Mouse (Mus musculus) G1E-ER4 (cell line): ENCODE data around the gene Nbea. TPM values are rescaled to one million over a fixed set of nuclear protein-coding genes. Genes with fewer than 3 reads are reported as not detected.

Experiments used
- GATA1 ChIP-seq: IDR thresholded peaks from one replicate; pipeline ENCODE4 v1.8.0; 2012; ENCODE audit warnings: low read length, inconsistent platforms
- polyA plus RNA-seq: library from polyadenylated mRNA; stranded (reverse); fragments of >175 nt; gene quantifications from 2 replicates; pipeline ENCODE4 v1.2.3, GENCODE M21; 2012

The Nbea gene
- polyA plus RNA-seq: not detected in 2 replicates

DNA sequence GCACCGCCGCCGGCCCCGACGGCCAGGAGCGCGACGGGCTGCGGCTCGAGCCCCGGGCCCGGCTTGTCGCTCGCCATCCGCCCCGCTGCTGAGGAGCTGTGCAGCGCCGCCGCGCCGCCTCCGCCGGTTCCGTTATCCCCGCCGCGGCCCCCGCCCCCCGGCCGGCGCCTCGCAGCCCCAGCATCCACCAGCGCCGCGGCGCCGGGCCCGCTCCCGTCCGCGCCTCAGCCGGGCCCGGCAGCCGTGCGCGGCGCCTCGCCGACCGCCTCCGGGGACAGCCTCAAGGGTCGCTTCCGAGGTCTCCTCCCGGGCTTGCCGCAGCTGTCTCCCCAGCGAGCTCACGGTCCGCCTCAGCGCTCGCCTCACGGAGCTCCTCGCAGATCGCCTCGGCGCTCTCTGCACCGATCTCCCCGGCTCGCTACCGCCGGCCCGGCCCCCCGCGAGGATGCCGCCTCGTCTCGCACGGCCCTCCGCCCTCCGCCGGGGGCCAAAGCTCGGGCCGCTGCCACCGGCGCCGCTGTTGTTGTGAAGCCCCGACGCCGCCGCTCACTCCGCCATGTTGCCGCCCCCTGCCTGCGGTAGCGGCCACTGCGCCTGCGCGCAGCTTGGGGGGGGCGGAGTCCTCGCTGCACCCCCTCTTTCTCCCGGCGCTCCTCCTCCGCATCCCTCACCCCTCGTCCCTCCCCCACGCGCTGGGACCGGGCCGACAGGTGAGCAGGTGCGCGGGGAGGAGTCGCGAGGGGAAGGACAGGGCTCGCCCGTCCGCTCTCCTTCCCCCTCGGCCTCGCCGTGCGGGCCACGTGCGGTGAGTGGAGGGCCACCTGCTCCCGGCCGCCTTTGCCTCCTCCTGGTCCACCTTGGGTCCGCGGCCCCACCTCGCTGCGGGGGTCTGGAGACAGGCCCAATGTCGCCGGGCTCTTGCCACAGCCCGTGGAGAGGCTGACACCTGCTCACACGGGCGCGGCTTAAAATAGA, at the start of gene Nbea:
Gene Nbea (minus strand): TSS at position 543 of the 975 bp plus-strand sequence.
- no peak for TF ChIP-seq GATA1

- TF ChIP-seq GATA1: no peak
Observed at GRCm38 (mm10) chr3:56229283-56229682, 45.8 kb upstream of the Nbea start.

- no peak for TF ChIP-seq GATA1
Observed at GRCm38 (mm10) chr3:56215989-56216388, 32.5 kb upstream of the Nbea start.

GRCm38 (mm10) chr3:56203968-56204367, 20.5 kb upstream of the Nbea start:
- TF ChIP-seq GATA1: no peak

- TF ChIP-seq GATA1: no peak
Observed at GRCm38 (mm10) chr3:56188238-56188637, 4.7 kb upstream of the Nbea start.

DNA sequence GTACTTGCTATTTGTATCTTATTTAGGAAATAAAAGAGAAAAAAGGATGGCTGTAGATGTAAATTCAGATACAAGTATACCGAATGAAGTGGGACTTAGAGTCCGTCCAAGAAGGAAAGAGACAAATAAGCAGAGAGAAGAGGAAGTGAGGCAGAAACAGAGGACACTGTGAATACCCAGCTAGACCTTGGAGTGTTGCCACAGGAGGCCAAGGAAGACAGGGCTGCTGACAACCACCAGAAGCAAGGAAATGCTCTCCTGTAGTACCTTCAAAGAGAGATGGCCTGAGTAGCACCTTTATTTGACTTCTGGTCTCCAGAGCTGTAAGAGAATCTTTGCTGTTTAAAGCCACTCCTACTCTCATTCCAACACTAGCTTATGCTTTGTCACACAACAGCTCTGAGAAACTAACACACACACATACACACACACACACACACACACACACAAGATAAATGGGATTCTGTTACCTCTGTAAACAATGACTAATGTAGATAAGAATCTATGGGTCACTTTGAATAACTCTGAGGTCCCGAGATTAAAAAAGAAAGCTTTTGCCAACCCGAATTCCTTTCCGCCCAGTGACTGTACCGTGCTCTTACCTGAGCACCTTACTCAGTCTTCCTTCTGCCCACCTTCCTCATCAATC, 3.8 kb upstream of the Nbea start:
- no peak for TF ChIP-seq GATA1

DNA sequence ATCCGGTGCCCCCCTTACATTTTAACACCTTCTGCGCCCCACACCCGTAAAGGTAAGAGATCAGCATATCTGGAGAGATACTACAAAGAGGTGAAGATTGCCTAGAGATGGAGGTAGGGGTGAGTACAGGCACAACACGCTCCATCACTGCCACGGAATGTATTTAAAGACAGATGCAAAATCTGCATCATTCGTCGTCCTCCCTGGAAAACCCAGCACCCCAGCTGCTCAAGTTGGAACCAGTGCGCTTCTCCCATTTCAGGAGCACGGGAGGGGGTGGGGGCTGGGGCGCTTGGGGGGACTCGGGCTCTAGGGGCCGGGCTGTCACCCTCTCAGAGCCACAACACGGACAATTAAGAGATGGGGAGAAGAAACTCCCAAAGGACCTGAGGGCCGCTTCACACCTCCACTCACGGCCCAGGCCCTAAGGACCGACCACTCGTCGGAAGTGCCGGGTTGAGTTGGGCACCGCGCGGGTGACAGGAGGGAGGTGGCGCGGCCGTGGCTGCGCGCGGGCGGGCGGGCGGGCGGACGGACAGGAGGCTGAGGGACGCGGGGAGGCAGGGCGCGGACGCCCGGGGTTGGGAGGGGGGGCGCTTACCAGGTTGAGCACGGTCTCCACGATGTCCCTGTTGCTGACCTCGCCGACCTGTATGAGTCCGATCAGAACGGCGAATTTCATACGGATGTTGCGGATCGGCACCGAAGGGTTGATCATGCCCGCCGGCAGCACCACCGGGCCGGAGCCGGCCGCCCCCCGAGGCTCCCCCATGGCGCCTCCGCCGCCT, 936 bp downstream of the Nbea start:
- TF ChIP-seq GATA1: no peak

DNA sequence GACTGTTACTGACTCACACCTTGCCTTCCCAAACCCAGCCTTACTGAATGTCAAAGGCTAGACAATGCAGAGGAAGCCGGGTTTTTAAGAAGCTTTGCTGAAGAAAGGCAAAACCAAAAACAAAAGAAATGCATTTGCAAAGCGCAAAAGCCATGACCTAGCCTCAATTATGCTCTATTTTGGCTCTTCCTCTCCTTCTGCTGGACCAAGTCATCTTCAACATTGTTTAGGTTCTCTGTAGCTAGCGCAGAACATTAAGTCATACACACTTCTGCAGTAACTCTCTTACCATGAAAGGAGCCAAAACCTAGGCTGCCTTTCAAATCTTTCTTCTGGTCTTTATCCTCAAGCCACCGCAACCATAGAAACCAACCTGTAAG, 1.5 kb downstream of the Nbea start:
- TF ChIP-seq GATA1: no peak

DNA sequence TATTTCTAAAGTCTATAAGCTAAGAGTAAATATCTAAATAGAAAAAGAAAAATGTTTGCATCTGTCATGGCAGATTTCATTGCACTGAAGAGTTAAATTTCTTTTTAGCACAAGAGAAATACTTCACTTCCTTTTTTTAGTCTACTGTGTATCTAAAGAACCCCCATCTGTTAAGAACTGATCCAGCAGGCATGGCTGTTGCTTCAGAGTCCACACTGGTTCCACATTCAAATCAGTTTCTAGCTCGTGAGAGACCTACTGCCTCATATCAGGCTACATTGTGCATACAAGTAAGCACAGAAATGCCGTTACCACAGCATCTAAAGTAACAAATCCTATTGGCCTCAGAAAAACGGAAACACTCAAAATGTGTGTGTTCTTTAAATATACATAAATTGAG, 2.5 kb downstream of the Nbea start:
- TF ChIP-seq GATA1: no peak

GRCm38 (mm10) chr3:56157864-56158263, 25.6 kb downstream of the Nbea start:
- TF ChIP-seq GATA1: no peak

GRCm38 (mm10) chr3:56126674-56127073, 56.8 kb downstream of the Nbea start:
- no peak for TF ChIP-seq GATA1

DNA sequence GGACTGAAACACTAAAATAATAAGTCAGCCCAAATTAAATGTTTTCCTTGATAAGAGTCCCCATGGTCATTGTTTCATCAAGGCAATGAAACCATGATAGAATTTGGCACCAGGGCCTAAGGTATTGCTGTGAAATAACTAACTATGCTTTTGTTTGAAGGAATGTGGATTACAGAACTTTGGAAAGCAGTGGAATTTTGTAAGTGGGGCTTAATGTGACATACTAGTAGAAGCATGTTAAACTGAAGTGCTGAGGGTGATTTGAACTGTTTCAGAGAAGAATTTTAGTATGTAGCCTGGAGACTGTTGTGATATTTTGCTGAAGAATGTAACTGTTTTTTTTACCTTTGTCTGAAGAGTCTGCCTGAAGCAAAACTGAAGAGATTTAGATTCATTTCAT, 66.9 kb downstream of the Nbea start:
- TF ChIP-seq GATA1: no peak

DNA sequence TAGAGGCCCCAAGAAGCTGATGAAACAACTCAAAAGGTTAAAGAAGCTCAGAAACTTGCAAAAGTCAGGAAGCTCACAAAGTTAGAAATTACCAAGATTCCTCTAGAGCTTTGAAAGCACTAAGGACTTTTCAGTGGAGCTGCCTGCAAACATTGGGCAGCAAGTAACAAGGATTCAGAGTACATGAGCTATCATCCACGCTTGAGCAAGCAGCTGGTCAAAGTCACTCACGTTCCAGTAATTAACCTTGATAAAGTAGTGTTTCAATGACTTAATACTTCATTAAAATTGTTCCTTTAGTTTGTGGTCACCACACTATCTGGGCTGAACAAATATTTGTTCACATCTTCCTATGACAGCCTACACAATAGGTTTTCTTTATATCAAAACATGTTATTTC, 75.4 kb downstream of the Nbea start:
- TF ChIP-seq GATA1: no peak

- no peak for TF ChIP-seq GATA1
Observed at GRCm38 (mm10) chr3:56097105-56097504, 86.4 kb downstream of the Nbea start.

DNA sequence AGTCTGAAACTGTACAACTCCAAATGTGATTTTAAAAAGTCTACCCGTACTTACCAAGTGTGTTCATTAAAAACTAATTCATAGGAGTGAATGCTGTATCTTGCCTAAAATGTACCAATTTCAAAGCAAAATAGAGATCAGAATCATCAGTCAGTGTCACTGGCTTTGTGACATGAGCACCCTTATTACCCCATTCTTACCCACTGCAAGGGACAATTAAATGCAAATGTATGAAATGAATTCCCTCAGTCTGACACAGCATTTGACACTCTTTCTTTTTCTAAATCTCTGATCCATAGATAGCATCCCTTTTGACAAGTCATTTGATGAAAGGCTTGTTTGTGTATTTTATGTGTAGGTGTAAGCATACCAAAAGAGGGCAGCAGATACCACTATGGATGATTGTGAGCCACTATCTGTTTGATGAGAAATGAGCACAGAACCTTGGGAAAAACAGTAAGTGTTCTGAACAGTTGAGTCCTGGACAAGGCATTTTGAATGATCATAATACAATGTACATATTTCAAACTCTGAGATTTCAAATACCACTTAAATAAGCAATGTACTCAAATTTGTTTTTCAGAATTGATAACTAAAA, 104.4 kb downstream of the Nbea start:
- no peak for TF ChIP-seq GATA1
